Mouse (Mus musculus): ENCODE results near the gene Ankrd36.
"Not testable (repeated sequence)": the region's sequence is repeated elsewhere in the genome, so short reads cannot be mapped to it uniquely, and the experiment has no call there.

Ankrd36 gene

GRCm38 (mm10) chr11:5546693-5547092, 22.8 kb upstream of the Ankrd36 start:
- DNase-seq (ENCODE audit: low read depth, low spot score): no peak

GRCm38 (mm10) chr11:5551430-5551829, 18.1 kb upstream of the Ankrd36 start:
- peak; percentile 67 for DNase-seq (ENCODE audit: low read depth, low spot score)

GRCm38 (mm10) chr11:5551931-5552330, 17.6 kb upstream of the Ankrd36 start:
- DNase-seq (ENCODE audit: low read depth, low spot score): peak; percentile 31

- no peak for DNase-seq (ENCODE audit: low read depth, low spot score)
These were observed 9.2 kb upstream of the Ankrd36 start for GRCm38 (mm10) chr11:5560273-5560672.

GRCm38 (mm10) chr11:5562625-5563268, 6.7 kb upstream of the Ankrd36 start:
- no peak for DNase-seq (ENCODE audit: low read depth, low spot score)

GRCm38 (mm10) chr11:5563898-5564297, 5.6 kb upstream of the Ankrd36 start:
- DNase-seq (ENCODE audit: low read depth, low spot score): no peak

- peak; percentile 80 for DNase-seq (ENCODE audit: low read depth, low spot score)
These were observed 3.9 kb upstream of the Ankrd36 start for GRCm38 (mm10) chr11:5565596-5565995.

GRCm38 (mm10) chr11:5566506-5566905, 3.0 kb upstream of the Ankrd36 start:
- no peak for DNase-seq (ENCODE audit: low read depth, low spot score)

- no peak for DNase-seq (ENCODE audit: low read depth, low spot score)
These were observed 1.8 kb upstream of the Ankrd36 start for GRCm38 (mm10) chr11:5567654-5568053.

GRCm38 (mm10) chr11:5568082-5568481, 1.4 kb upstream of the Ankrd36 start:
- no peak for DNase-seq (ENCODE audit: low read depth, low spot score)

GRCm38 (mm10) chr11:5571856-5572255, 2.4 kb downstream of the Ankrd36 start:
- no peak for DNase-seq (ENCODE audit: low read depth, low spot score)

GRCm38 (mm10) chr11:5573821-5574220, 4.3 kb downstream of the Ankrd36 start:
- DNase-seq (ENCODE audit: low read depth, low spot score): no peak

GRCm38 (mm10) chr11:5575046-5575445, 5.6 kb downstream of the Ankrd36 start:
- no peak for DNase-seq (ENCODE audit: low read depth, low spot score)

- DNase-seq (ENCODE audit: low read depth, low spot score): no peak
These were observed 22.9 kb downstream of the Ankrd36 start for GRCm38 (mm10) chr11:5592336-5592735.

GRCm38 (mm10) chr11:5595381-5595791, 25.9 kb downstream of the Ankrd36 start:
- no peak for DNase-seq (ENCODE audit: low read depth, low spot score)

GRCm38 (mm10) chr11:5595792-5596191, 26.3 kb downstream of the Ankrd36 start:
- no peak for DNase-seq (ENCODE audit: low read depth, low spot score)

- peak; percentile 80 for DNase-seq (ENCODE audit: low read depth, low spot score)
These were observed 27.3 kb downstream of the Ankrd36 start for GRCm38 (mm10) chr11:5596756-5597155.

- no peak for DNase-seq (ENCODE audit: low read depth, low spot score)
These were observed 35.9 kb downstream of the Ankrd36 start for GRCm38 (mm10) chr11:5605421-5605820.

GRCm38 (mm10) chr11:5611918-5612317, 42.4 kb downstream of the Ankrd36 start:
- DNase-seq (ENCODE audit: low read depth, low spot score): not testable (repeated sequence)

GRCm38 (mm10) chr11:5614453-5614852, 45.0 kb downstream of the Ankrd36 start:
- peak; percentile 25 for DNase-seq (ENCODE audit: low read depth, low spot score)

- no peak for DNase-seq (ENCODE audit: low read depth, low spot score)
These were observed 55.6 kb downstream of the Ankrd36 start for GRCm38 (mm10) chr11:5625101-5625500.

GRCm38 (mm10) chr11:5629033-5629432, 59.5 kb downstream of the Ankrd36 start:
- DNase-seq (ENCODE audit: low read depth, low spot score): peak; percentile 20

- DNase-seq (ENCODE audit: low read depth, low spot score): no peak
These were observed 73.6 kb downstream of the Ankrd36 start for GRCm38 (mm10) chr11:5643085-5643484.

- DNase-seq (ENCODE audit: low read depth, low spot score): peak; percentile 18
These were observed 80.8 kb downstream of the Ankrd36 start for GRCm38 (mm10) chr11:5650321-5650720.

Measured in 3T3-L1 (cell line).